Mouse (Mus musculus): ENCODE results near the gene Cox17. TPM values are rescaled to one million over a fixed set of nuclear protein-coding genes. Genes with fewer than 3 reads are reported as not detected.

Cox17 gene
- polyA plus RNA-seq, 1 experiment from 2014 or later, result 77.9 TPM

DNA sequence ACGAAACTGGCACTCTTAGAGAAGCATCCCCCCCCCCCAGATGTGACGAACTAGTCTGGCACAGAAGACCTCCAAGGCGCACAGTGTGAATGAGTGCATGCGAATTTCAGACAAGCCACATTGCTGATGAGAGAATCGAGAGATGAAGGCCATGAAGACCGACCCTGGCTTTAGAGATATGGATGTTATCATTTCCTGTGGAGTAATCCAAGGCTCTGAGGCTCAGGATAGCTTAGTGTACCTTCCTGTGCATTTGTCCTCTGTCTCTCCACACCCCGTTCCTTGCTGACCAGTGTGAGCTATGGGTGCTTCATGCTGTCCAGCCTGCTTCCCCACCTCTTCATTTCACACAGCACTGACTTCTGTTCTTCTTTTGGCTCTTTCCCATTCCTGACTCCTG, 28.4 kb downstream of the Cox17 start:
- H3K4me3 ChIP-seq, result no peak overlapping the region
- ATAC-seq (replicated peaks), result no peak
- no peak overlapping the region for H3K9ac ChIP-seq
- no peaks in the 10 kb centered on the region for H3K9me3 ChIP-seq
- H3K4me1 ChIP-seq, result peaks cover 9% of the 10 kb centered on the region; the same call in 1 of the 2 replicates
- no peak overlapping the region for H3K4me2 ChIP-seq
- no peaks in the 10 kb centered on the region for H3K27me3 ChIP-seq (replicated peaks)
- H3K36me3 ChIP-seq (replicated peaks), result no peaks in the 10 kb centered on the region
- WGBS, result 87% methylated on average over 7 of the region's 7 CpGs
- no peak overlapping the region for H3K27ac ChIP-seq

DNA sequence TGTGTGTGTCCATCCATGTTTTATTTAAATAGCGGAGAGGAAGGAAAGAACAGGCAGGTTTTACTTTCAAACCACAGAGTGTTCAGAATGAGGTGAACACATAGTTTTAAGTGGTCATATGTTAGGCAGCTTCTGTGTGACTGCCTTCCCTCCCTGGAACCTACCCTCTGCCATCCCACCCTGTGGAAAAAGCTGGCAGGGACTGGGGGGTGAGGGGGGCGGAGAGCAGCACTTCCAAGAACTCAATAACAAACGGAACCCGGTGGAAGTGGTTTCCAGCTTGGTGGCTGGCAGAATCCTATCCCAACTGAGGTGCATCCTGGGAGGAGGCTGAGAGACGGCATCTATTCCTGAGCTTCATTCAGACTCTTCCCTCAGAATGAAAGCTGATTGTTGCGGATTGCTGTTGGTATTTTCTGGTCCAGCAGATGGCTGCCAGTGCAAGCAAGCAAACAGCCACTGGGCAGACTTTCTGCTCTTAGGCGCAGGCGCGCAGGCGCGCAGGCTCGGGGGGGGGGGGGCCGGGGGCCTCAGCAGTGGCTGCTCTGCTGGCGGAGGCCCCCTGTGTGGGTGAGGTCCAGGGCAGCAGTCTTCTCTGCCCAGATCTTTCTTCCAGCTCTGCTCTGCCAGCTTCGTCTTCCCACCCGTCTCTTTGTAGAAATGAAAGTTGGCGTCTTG, 29.5 kb downstream of the Cox17 start:
- peak overlapping the region; percentile 28 for H3K9ac ChIP-seq

DNA sequence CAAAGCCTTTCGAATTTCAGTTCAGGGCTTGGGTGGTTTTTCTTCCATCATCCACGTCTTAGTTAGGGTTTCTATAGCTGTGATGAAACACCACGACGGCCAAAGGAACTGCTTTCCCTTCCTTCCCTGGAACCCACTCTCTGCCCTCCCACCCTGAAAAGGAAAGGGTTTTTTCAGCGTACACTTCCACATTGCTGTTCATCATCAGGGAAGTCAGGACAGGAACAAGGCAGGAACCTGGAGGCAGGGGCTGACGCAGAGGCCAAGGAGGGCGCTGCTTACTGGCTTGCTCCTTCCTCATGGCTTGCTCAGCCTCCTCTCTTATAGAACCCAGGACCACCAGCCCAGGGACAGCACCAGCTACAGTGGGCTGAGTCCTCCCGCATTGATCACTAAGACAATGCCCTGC, 30.1 kb downstream of the Cox17 start:
- H3K4me2 ChIP-seq, result peak overlapping the region; percentile 48
- WGBS, result 55% methylated on average over 8 of the region's 8 CpGs

More for the DNA sequence above, 29.5 kb downstream of the Cox17 start:
- Histone ChIP-seq H3K4me2 (peak overlapping the region; percentile 48), H3K4me1 (peaks cover 9% of the 10 kb centered on the region; the same call in 1 of the 2 replicates), H3K36me3 (replicated peaks) (no peaks in the 10 kb centered on the region), H3K27ac (peak overlapping the region; percentile 64), H3K27me3 (replicated peaks) (no peaks in the 10 kb centered on the region), H3K9me3 (no peaks in the 10 kb centered on the region), H3K4me3 (peak overlapping the region; percentile 22)
- WGBS, result 28% methylated on average over 17 of the region's 17 CpGs
- peak; percentile 92 for ATAC-seq (replicated peaks)

DNA sequence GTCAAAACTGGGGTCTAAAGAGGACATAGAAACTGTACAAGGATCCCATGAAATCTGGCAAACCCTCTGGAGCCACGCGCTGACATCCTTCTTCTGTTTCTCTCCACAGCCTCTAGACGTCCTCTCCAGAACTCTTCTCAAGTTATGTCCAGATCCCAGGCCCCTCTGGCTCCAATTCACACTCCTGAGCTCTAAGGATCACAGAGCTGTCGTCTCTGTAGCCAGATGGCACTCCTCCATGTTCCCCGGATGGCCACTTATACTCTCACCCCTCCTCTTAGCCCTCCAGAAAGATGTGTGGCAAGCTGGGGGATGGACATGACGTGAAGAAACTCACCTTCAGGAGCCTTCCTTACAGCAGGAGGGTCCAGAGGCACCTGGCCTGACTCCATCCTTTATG, 30.8 kb downstream of the Cox17 start:
- H3K9me3 ChIP-seq, result no peaks in the 10 kb centered on the region
- H3K27me3 ChIP-seq (replicated peaks), result no peaks in the 10 kb centered on the region
- WGBS, result 89% methylated on average over 6 of the region's 6 CpGs
- no peak overlapping the region for H3K27ac ChIP-seq
- no peaks in the 10 kb centered on the region for H3K36me3 ChIP-seq (replicated peaks)
- peaks cover 9% of the 10 kb centered on the region; the same call in 1 of the 2 replicates for H3K4me1 ChIP-seq
- H3K4me3 ChIP-seq, result no peak overlapping the region
- no peak overlapping the region for H3K4me2 ChIP-seq
- H3K9ac ChIP-seq, result no peak overlapping the region
- ATAC-seq (replicated peaks), result no peak

More for the DNA sequence above, 30.1 kb downstream of the Cox17 start:
- no peaks in the 10 kb centered on the region for H3K27me3 ChIP-seq (replicated peaks)
- H3K36me3 ChIP-seq (replicated peaks), result no peaks in the 10 kb centered on the region
- H3K4me1 ChIP-seq, result peaks cover 9% of the 10 kb centered on the region; the same call in 1 of the 2 replicates
- peak overlapping the region; percentile 28; the same call in 1 of the 2 replicates for H3K9ac ChIP-seq
- peak overlapping the region; percentile 22 for H3K4me3 ChIP-seq
- no peaks in the 10 kb centered on the region for H3K9me3 ChIP-seq
- H3K27ac ChIP-seq, result peak overlapping the region; percentile 64
- peak; percentile 58 for ATAC-seq (replicated peaks)

DNA sequence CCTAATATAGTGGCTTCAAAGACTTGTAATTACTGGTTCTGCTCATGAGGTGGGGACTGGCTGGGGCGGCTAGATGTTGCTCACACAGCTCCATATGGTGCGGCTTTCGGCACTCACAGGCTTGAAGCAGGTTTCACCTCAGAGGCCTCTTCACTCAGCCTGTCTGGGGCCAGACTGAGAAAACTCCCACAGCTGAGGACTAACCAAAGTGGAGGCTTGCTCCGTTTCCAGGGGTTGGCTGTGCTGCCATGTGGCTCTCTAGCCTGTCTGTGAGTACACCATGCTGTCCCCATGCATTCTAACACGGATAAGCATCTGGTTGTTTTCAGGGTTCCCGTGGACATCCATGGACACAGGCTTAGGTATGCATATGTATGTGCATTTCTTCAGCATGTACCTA, 31.8 kb downstream of the Cox17 start:
- Histone ChIP-seq H3K4me3 (no peak overlapping the region), H3K4me1 (peaks cover 9% of the 10 kb centered on the region; the same call in 1 of the 2 replicates), H3K27ac (no peak overlapping the region), H3K9me3 (no peaks in the 10 kb centered on the region), H3K9ac (no peak overlapping the region), H3K36me3 (replicated peaks) (no peaks in the 10 kb centered on the region), H3K4me2 (no peak overlapping the region), H3K27me3 (replicated peaks) (no peaks in the 10 kb centered on the region)
- WGBS, result 89% methylated on average over 6 of the region's 6 CpGs
- no peak for ATAC-seq (replicated peaks)

DNA sequence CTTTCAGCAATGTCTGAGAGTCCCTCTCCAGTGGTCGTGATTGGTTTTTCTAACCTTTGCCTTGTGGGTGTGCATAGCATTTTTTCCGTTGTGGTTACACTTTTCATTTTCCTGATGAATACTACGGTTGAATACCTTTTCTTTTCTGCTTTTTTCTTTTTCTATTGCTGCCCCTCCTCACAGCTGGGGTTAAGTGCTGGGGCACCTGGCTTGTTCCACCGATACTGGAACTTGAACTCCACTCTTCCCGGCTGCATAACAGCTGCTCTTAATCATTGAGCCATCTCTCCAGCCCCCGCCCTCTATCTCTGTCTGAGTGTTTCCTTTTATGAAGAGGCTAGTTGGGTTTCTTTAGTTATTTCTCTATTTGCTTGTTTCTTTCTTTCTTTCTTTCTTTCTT, 32.3 kb downstream of the Cox17 start:
- ATAC-seq (replicated peaks), result no peak
- peaks cover 9% of the 10 kb centered on the region; the same call in 1 of the 2 replicates for H3K4me1 ChIP-seq
- WGBS, result 62% methylated on average over 6 of the region's 6 CpGs
- no peaks in the 10 kb centered on the region for H3K9me3 ChIP-seq
- H3K4me3 ChIP-seq, result no peak overlapping the region
- no peaks in the 10 kb centered on the region for H3K27me3 ChIP-seq (replicated peaks)
- H3K27ac ChIP-seq, result no peak overlapping the region
- H3K4me2 ChIP-seq, result no peak overlapping the region
- H3K9ac ChIP-seq, result no peak overlapping the region
- H3K36me3 ChIP-seq (replicated peaks), result no peaks in the 10 kb centered on the region

DNA sequence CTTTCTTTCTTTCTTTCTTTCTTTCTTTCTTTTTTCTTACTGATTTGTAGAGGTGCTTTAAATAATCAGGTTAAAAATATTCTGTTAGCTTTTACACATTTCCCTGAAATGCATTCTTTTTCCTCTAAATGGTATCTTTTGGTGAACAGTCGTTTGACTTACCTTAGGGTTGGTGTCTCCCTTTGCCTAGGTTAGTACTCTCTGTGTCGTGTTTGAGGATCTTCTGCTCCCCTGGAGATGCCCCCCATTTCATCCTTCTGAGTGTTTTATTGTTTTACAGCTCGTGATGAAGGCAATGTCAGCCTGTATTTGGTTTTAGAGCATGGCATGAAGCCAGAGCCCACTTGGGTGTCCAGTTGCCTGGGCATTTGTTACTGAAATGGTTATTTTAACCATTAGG, 32.7 kb downstream of the Cox17 start:
- Histone ChIP-seq H3K4me1 (peaks cover 9% of the 10 kb centered on the region; the same call in 1 of the 2 replicates), H3K27me3 (replicated peaks) (no peaks in the 10 kb centered on the region), H3K9ac (no peak overlapping the region), H3K9me3 (no peaks in the 10 kb centered on the region), H3K4me2 (no peak overlapping the region), H3K36me3 (replicated peaks) (no peaks in the 10 kb centered on the region), H3K27ac (no peak overlapping the region), H3K4me3 (no peak overlapping the region)
- WGBS, result 64% methylated on average over 3 of the region's 3 CpGs
- no peak for ATAC-seq (replicated peaks)

DNA sequence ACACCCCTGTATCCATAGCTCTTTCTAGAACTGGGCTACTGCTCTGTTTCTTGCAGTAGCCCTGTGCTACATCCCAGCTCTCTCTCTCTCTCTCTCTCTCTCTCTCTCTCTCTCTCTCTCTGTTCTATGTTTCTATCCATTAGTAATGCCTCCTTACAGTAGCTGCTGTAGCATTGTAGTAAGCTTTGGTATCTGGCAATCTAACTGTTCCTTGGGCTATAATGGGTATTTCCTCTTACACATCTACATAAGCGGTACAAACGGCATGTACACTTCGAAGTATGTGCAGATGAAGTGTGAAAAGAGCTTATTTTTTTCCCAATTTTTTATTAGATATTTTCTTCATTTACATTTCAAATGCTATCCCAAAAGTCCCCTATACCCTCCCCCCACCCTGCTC, 33.1 kb downstream of the Cox17 start:
- no peak overlapping the region for H3K9ac ChIP-seq
- H3K4me2 ChIP-seq, result no peak overlapping the region
- H3K9me3 ChIP-seq, result no peaks in the 10 kb centered on the region
- no peaks in the 10 kb centered on the region for H3K27me3 ChIP-seq (replicated peaks)
- ATAC-seq (replicated peaks), result no peak
- WGBS, result 88% methylated on average over 3 of the region's 3 CpGs
- H3K4me1 ChIP-seq, result peaks cover 9% of the 10 kb centered on the region; the same call in 1 of the 2 replicates
- no peak overlapping the region for H3K27ac ChIP-seq
- H3K4me3 ChIP-seq, result no peak overlapping the region
- H3K36me3 ChIP-seq (replicated peaks), result no peaks in the 10 kb centered on the region

DNA sequence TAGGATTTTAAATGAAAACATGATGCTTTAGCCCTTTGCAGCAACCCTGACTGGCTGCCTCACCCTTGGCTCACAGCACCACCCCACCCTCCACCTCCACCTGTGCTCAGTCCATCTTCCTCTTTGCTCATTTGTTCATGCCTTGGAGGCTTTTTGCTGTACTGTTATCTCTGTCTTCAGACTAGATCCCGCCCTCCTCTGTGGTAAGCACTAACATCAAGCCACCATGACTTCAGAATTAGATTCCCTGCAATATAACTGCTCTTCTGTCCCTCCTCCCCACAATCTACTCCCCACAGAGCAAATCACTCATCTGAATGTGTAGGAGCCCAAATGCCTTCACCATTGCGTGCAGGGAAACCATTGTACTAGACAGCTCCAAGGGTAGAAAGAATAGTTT, 36.9 kb downstream of the Cox17 start:
- H3K4me1 ChIP-seq, result no peaks in the 10 kb centered on the region
- 89% methylated on average over 2 of the region's 2 CpGs for WGBS
- no peaks in the 10 kb centered on the region for H3K9me3 ChIP-seq
- no peak overlapping the region for H3K4me2 ChIP-seq
- no peak overlapping the region for H3K27ac ChIP-seq
- no peak overlapping the region for H3K9ac ChIP-seq
- no peaks in the 10 kb centered on the region for H3K27me3 ChIP-seq (replicated peaks)
- H3K36me3 ChIP-seq (replicated peaks), result no peaks in the 10 kb centered on the region
- H3K4me3 ChIP-seq, result no peak overlapping the region
- no peak for ATAC-seq (replicated peaks)

DNA sequence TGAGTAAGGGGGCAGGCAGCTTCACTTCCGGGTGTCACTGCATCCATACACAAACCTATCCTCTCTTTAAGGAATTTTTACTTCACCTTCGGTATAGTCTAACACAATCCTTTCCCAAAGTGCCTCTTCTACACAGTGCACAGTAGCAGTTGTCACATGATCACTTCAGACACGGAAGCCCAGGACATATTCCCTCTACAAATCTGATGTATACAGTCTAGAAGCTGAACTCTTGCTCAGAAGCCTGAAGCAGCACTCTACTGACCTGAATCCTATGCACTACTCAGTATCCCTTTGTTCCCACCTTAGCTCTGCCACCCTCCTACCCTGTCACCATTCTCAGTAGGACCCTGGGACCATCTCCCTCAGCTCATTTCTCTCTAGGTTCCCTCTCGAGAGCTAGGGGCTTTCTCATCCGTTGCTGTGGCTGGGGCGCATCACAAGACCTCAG, 38.4 kb downstream of the Cox17 start:
- WGBS, result 88% methylated on average over 6 of the region's 6 CpGs
- Histone ChIP-seq H3K27ac (no peak overlapping the region), H3K4me3 (no peak overlapping the region), H3K9ac (no peak overlapping the region), H3K4me2 (no peak overlapping the region), H3K4me1 (no peaks in the 10 kb centered on the region), H3K36me3 (replicated peaks) (no peaks in the 10 kb centered on the region), H3K27me3 (replicated peaks) (no peaks in the 10 kb centered on the region), H3K9me3 (no peaks in the 10 kb centered on the region)
- no peak for ATAC-seq (replicated peaks)

DNA sequence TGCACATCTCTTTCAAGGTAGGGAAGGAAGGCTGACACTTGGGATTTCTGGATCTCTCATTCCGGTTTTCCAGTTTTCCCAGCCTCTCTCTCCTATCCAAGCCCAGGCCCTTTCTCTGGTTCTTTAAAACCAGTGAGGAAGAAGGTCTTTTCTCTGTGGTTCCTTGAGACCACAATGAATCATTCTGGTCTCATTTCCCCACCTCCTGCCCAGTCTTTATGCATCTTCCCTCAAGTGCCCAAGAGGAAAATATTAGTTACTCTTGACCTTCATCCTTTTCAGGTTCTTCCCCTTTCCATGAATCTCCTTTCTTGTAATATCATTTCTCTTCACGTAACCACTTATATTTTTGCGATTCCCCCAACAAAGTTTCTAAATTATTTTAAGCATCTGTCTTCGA, 38.9 kb downstream of the Cox17 start:
- no peaks in the 10 kb centered on the region for H3K9me3 ChIP-seq
- H3K4me1 ChIP-seq, result no peaks in the 10 kb centered on the region
- ATAC-seq (replicated peaks), result no peak
- no peak overlapping the region for H3K4me3 ChIP-seq
- no peak overlapping the region for H3K4me2 ChIP-seq
- no peaks in the 10 kb centered on the region for H3K27me3 ChIP-seq (replicated peaks)
- no peak overlapping the region for H3K9ac ChIP-seq
- 95% methylated on average over 4 of the region's 4 CpGs for WGBS
- H3K36me3 ChIP-seq (replicated peaks), result no peaks in the 10 kb centered on the region
- H3K27ac ChIP-seq, result no peak overlapping the region

DNA sequence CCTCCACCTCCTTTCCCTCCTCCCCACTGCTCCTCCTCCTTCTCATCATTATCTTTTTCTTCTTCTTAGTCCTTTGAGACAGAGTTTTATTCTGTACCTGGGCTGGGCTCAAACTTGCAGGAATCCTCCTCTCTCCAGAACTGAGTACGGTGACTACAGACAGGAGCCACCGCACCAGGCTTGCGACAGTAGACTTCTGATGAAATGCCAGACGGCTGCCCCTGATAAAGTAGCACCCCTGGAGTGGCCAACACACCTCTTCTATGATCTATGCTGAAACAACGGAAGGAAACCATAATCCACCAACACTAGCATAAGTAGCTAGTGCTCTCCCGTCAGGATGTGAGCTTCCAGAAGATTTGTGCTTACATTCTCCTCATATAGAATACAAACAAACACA, 40.6 kb downstream of the Cox17 start:
- H3K27me3 ChIP-seq (replicated peaks), result no peaks in the 10 kb centered on the region
- H3K9ac ChIP-seq, result no peak overlapping the region
- H3K36me3 ChIP-seq (replicated peaks), result no peaks in the 10 kb centered on the region
- no peak for ATAC-seq (replicated peaks)
- no peak overlapping the region for H3K27ac ChIP-seq
- H3K9me3 ChIP-seq, result no peaks in the 10 kb centered on the region
- 86% methylated on average over 6 of the region's 6 CpGs for WGBS
- H3K4me1 ChIP-seq, result no peaks in the 10 kb centered on the region
- H3K4me3 ChIP-seq, result no peak overlapping the region
- H3K4me2 ChIP-seq, result no peak overlapping the region

DNA sequence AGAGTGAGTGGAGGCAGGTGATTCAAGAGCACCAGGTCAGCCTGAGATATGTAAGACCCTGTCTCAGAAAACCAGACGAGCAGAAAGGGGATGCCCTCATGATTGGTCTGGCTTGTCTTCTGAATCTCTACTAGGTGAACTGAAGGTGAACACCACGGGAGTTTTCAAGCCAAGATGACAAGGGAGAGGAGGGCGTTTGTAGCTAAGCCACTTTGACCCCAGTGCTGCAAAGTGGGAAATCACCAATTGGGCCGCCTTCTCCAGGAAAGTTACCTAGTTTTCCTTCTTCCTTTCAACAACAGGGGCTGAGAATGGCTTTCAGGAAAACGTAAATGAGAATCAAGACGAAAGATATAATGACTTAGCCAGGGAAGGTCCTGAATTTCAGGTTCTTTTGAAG, 42.0 kb downstream of the Cox17 start:
- no peaks in the 10 kb centered on the region for H3K9me3 ChIP-seq
- no peak overlapping the region for H3K4me3 ChIP-seq
- H3K36me3 ChIP-seq (replicated peaks), result no peaks in the 10 kb centered on the region
- no peak for ATAC-seq (replicated peaks)
- H3K4me1 ChIP-seq, result no peaks in the 10 kb centered on the region
- no peaks in the 10 kb centered on the region for H3K27me3 ChIP-seq (replicated peaks)
- no peak overlapping the region for H3K4me2 ChIP-seq
- no peak overlapping the region for H3K27ac ChIP-seq
- 81% methylated on average over 6 of the region's 6 CpGs for WGBS
- H3K9ac ChIP-seq, result no peak overlapping the region

All from midbrain, embryonic 15.5 days (tissue).